ENCODE assay signal across 20 mouse cellular contexts in the genomic region with DNA sequence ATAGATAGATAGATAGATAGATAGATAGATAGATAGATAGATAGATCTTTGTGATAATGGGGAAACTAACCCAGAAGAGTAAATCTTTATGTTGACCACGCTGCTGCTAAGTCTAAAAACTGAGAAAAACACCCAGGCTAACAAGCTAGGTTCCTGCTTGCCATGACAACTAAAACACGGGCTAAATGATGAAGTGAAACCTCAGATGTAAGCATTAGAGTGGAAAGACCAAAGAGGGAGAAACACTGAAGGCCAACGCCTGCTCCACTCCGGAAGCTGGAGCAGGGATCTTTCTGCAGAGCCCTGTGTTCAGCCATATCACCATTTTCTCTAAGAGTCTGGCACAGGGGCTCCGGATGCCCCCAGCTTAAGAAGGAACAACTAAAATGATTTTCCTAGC.
"Had no signal": no experiment of that assay in that cellular context is flagged by ENCODE, and none has a peak within 500 bp of the region (broad histone marks: within the 10 kb centered on the region; RNA-seq: fewer than 3 reads in every experiment).

No protein-coding gene starts in this region.

- H3K27ac ChIP-seq: kidney, postnatal 0 days; layer of hippocampus, adult 2 months; liver, embryonic 14.5 days; lung, embryonic 15.5 days; midbrain, embryonic 10.5 days; midbrain, embryonic 13.5 days; neural tube, embryonic 13.5 days had no signal

- H3K4me2 ChIP-seq: liver, embryonic 11.5 days; lung, embryonic 15.5 days; midbrain, embryonic 13.5 days; neural tube, embryonic 13.5 days had no signal

- H3K4me3 ChIP-seq: layer of hippocampus, adult 2 months; lung, embryonic 15.5 days; megakaryocyte, embryonic 14.5 days; midbrain, embryonic 10.5 days; midbrain, embryonic 13.5 days; myocyte; neural tube, embryonic 13.5 days had no signal

- DNase-seq: kidney, adult 18-20 months; kidney, adult 9 months; kidney, postnatal 25 days; layer of hippocampus, adult 9-11 months; lung, adult 18-20 months; lung, postnatal 10 days; lung, postnatal 36 days; thymus, adult 18-20 months; thymus, postnatal 36 days had no signal

- ATAC-seq: midbrain, embryonic 13.5 days; midbrain, embryonic 16.5 days had no signal

- H3K9me3 ChIP-seq: lung, embryonic 15.5 days; midbrain, embryonic 10.5 days; midbrain, embryonic 13.5 days; neural tube, embryonic 13.5 days had no signal

- H3K9ac ChIP-seq: liver, embryonic 14.5 days; lung, embryonic 15.5 days; midbrain, embryonic 13.5 days; neural tube, embryonic 13.5 days had no signal

- H3K36me3 ChIP-seq: lung, embryonic 15.5 days; midbrain, embryonic 10.5 days; midbrain, embryonic 13.5 days; neural tube, embryonic 13.5 days had no signal
